Mouse (Mus musculus): ENCODE measurements around the gene Olfr702.

Olfr702 gene

GRCm38 (mm10) chr7:106833793-106834192, at the start of gene Olfr702:
TSS of gene Olfr702 (minus strand) at chr7:106833893.
- DNase-seq (ENCODE audit: low spot score): no peak

- no peak for DNase-seq (ENCODE audit: low spot score)
These were observed 43.1 kb upstream of the Olfr702 start, which contains the start of gene Olfr705 for GRCm38 (mm10) chr7:106876791-106877190. TSS of gene Olfr705 (minus strand) at chr7:106876891.

GRCm38 (mm10) chr7:106862885-106863284, 29.2 kb upstream of the Olfr702 start, which contains the start of gene Olfr704:
TSS of gene Olfr704 (plus strand) at chr7:106863185.
- no peak for DNase-seq (ENCODE audit: low spot score)

- no peak for DNase-seq (ENCODE audit: low spot score)
These were observed 9.4 kb upstream of the Olfr702 start, which contains the start of gene Olfr703 for GRCm38 (mm10) chr7:106843060-106843459. TSS of gene Olfr703 (plus strand) at chr7:106843360.

- no peak for DNase-seq (ENCODE audit: low spot score)
These were observed 15.3 kb downstream of the Olfr702 start for GRCm38 (mm10) chr7:106818414-106818813.

- no peak for DNase-seq (ENCODE audit: low spot score)
These were observed 17.9 kb downstream of the Olfr702 start for GRCm38 (mm10) chr7:106815775-106816174.

- DNase-seq (ENCODE audit: low spot score): no peak
These were observed 19.9 kb downstream of the Olfr702 start, which contains the start of gene Olfr701 for GRCm38 (mm10) chr7:106813829-106814228. TSS of gene Olfr701 (plus strand) at chr7:106814129.

GRCm38 (mm10) chr7:106808734-106809133, 25.0 kb downstream of the Olfr702 start, which contains the start of gene Olfr700:
TSS of gene Olfr700 (minus strand) at chr7:106808834.
- no peak for DNase-seq (ENCODE audit: low spot score)

- no peak for DNase-seq (ENCODE audit: low spot score)
These were observed 40.6 kb downstream of the Olfr702 start, which contains the start of gene Olfr699 for GRCm38 (mm10) chr7:106793098-106793497. TSS of gene Olfr699 (minus strand) at chr7:106793198.

- no peak for DNase-seq (ENCODE audit: low spot score)
These were observed 45.4 kb downstream of the Olfr702 start for GRCm38 (mm10) chr7:106788330-106788729.

Measured in testis, postnatal 10 days (tissue).